Mouse (Mus musculus) intestine, postnatal 0 days (tissue): ENCODE measurements at regions not wholly inside any gene's neighbourhood (a gene's known extent, or its start where the extent isn't known, plus 50 kb on each side); places are given as distances from the start of the nearest gene placed in this dataset.

Experiments
- ATAC-seq: fragments of 200-750 bp; cut with Nextera tagmentation; 2 replicates; pipeline ENCODE4 v1.8.0; 2017; ENCODE audit warnings: mild to moderate bottlenecking, moderate TSS enrichment, moderate library complexity
- H3K27ac ChIP-seq: fragments of 300-500 bp; sonication (generic); 2 replicates; pipeline ENCODE4 v1.5.1; 2014; ENCODE audit warnings: mild to moderate bottlenecking, low read depth, low read length, moderate library complexity
- H3K27me3 ChIP-seq: fragments of 300-500 bp; sonication (generic); replicated peaks from 2 replicates; pipeline ENCODE4 v1.6.1; 2014; ENCODE audit warnings: low read length, mixed read lengths; ENCODE audit not compliant: control insufficient read depth, insufficient read depth
- H3K36me3 ChIP-seq: fragments of 300-500 bp; sonication (generic); 2 replicates; pipeline ENCODE4 v1.6.1; 2014; ENCODE audit warnings: mild to moderate bottlenecking, moderate library complexity; ENCODE audit not compliant: control insufficient read depth, insufficient read depth
- H3K4me1 ChIP-seq: fragments of 300-500 bp; sonication (generic); replicated peaks from 2 replicates; pipeline ENCODE4 v1.6.1; 2014; ENCODE audit warnings: antibody characterized with exemption, low read length, mixed read lengths; ENCODE audit not compliant: control insufficient read depth, insufficient read depth
- H3K4me2 ChIP-seq: fragments of 300-500 bp; sonication (generic); replicated peaks from 2 replicates; pipeline ENCODE4 v1.6.1; 2014; ENCODE audit warnings: low read depth, mild to moderate bottlenecking, moderate library complexity
- H3K4me3 ChIP-seq: fragments of 300-500 bp; sonication (generic); 2 replicates; pipeline ENCODE4 v1.5.1; 2014; ENCODE audit warnings: low read depth, low read length
- H3K9ac ChIP-seq: fragments of 300-500 bp; sonication (generic); 2 replicates; pipeline ENCODE4 v1.6.1; 2014; ENCODE audit warnings: mild to moderate bottlenecking, low read depth, low read length
- H3K9me3 ChIP-seq: fragments of 300-500 bp; sonication (generic); 2 replicates; pipeline ENCODE4 v1.6.1; 2016; ENCODE audit warnings: mixed run types; ENCODE audit not compliant: control insufficient read depth
- CTCF ChIP-seq: sonication (generic); IDR thresholded peaks from 2 replicates; pipeline ENCODE4 v1.5.1; 2016; ENCODE audit warnings: low read depth, mild to moderate bottlenecking, control low read depth, antibody characterized with exemption, moderate library complexity
- WGBS: fragments of 180-500 bp; shearing (Covaris S2); extraction: QIAGEN DNeasy Blood & Tissue Kit; methylation state at CpG from one replicate; pipeline ENCODE4 v1.1.7; 2014; 5-methylcytosine and 5-hydroxymethylcytosine counted together

DNA sequence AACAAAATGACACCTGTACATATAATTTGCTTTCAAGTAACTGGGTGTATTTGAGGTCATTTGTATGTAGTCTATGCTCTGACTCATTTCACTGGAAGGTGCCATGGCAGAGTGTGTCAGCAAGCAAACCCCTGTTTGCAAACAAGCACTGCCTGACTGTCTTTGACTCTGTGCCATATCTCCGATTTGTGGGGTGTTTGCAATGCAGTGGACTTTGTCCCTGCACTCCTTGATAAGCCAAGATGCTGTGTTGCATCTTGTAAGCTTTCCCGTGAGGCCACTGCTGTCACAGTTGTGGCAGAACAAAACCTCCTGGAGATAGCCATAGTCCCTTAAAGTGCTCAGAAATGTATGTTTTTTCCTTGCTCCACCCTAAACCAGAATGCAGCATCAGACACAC lies 165.7 kb upstream of the Smarca2 start:
- H3K9ac ChIP-seq, result no peak overlapping the region
- H3K27ac ChIP-seq, result no peak overlapping the region
- H3K36me3 ChIP-seq, result no peaks in the 10 kb centered on the region
- H3K4me2 ChIP-seq, result no peak overlapping the region
- peak; percentile 36; the same call in 1 of the 2 replicates for ATAC-seq
- no peaks in the 10 kb centered on the region for H3K4me1 ChIP-seq
- H3K9me3 ChIP-seq, result no peaks in the 10 kb centered on the region
- no peak overlapping the region for H3K4me3 ChIP-seq
- WGBS, result 39% methylated on average over 2 of the region's 2 CpGs
- no peaks in the 10 kb centered on the region for H3K27me3 ChIP-seq
- no peak for TF ChIP-seq CTCF

DNA sequence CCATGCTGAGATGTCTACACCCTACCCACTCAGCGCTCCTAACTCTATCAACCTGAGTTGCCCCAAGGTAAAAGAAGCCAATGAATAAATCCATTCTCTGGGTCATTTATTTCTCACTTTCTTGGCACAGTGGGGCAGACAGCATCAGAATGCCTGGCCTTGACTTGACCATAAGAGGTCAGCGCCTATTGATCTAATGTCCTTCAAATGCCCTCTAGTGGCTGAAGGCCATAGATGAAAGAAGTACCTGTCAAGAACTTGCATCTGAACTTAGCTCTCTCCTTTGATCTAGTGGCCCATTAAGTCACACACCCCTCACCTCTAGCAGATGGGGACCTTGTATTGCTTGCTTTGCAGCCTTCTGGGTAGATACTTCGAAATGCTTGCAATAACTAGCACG lies 159.5 kb upstream of the Smarca2 start:
- ATAC-seq, result no peak
- TF ChIP-seq CTCF, result no peak
- no peaks in the 10 kb centered on the region for H3K4me1 ChIP-seq
- H3K4me2 ChIP-seq, result no peak overlapping the region
- no peak overlapping the region for H3K9ac ChIP-seq
- H3K36me3 ChIP-seq, result no peaks in the 10 kb centered on the region
- WGBS, result 74% methylated on average over 4 of the region's 4 CpGs
- H3K27ac ChIP-seq, result no peak overlapping the region
- no peaks in the 10 kb centered on the region for H3K27me3 ChIP-seq
- H3K4me3 ChIP-seq, result no peak overlapping the region
- no peaks in the 10 kb centered on the region for H3K9me3 ChIP-seq

DNA sequence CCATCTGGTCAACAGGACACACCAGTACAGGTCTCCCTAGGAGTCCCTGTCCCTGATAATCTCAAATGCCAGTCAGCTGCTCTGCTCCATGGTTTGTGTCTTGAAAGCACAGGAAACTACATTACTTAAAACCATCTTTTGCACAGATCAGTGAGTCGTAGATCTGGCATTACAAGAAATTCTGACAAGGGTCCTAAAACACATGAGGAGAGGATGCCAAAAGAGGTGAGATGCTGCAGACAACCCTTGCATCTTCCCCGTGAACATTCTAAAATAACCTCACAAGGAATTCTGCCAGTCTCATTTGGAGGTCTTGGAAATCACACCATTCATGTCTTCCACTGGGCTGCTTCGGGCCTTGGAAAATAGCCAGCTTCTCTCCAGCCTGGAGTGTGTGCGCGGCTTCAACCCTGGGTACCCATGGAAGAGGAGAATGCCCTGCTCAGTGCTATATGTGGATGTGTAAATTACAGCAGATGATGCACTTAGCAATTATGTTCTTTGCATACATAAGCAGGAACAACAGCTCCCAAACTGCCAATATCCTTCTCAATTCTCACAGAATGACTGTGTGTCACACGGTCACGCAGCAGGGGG lies 157.3 kb upstream of the Smarca2 start:
- no peaks in the 10 kb centered on the region for H3K27me3 ChIP-seq
- no peaks in the 10 kb centered on the region for H3K36me3 ChIP-seq
- TF ChIP-seq CTCF, result no peak
- no peak overlapping the region for H3K27ac ChIP-seq
- no peak overlapping the region for H3K9ac ChIP-seq
- no peaks in the 10 kb centered on the region for H3K4me1 ChIP-seq
- no peak for ATAC-seq
- H3K4me3 ChIP-seq, result no peak overlapping the region
- no peaks in the 10 kb centered on the region for H3K9me3 ChIP-seq
- 79% methylated on average over 7 of the region's 7 CpGs for WGBS
- H3K4me2 ChIP-seq, result no peak overlapping the region

DNA sequence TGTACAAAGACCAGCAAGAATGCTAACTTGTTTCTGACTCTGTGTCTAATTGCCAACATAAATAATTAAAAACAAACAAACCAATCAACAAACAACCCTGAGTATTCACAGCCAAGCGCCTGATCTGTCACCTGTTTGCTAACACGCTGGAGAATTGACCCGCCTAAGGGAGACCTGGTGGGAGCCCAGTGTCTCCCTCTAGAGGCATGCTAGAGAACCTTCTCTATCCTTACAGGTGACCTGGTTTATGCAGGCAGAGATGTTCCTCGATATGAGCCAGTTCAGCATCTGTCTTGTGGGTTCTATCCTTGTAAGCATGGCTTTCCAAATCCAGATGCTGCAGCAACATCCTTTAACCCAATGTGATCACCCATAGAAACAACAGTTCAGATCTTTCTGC lies 143.1 kb upstream of the Smarca2 start:
- Histone ChIP-seq H3K4me3 (no peak overlapping the region), H3K27ac (no peak overlapping the region), H3K9ac (no peak overlapping the region), H3K4me1 (no peaks in the 10 kb centered on the region), H3K27me3 (no peaks in the 10 kb centered on the region), H3K36me3 (no peaks in the 10 kb centered on the region), H3K4me2 (no peak overlapping the region), H3K9me3 (no peaks in the 10 kb centered on the region)
- no peak for ATAC-seq
- TF ChIP-seq CTCF, result peak; percentile 43
- WGBS, result 46% methylated on average over 4 of the region's 4 CpGs

DNA sequence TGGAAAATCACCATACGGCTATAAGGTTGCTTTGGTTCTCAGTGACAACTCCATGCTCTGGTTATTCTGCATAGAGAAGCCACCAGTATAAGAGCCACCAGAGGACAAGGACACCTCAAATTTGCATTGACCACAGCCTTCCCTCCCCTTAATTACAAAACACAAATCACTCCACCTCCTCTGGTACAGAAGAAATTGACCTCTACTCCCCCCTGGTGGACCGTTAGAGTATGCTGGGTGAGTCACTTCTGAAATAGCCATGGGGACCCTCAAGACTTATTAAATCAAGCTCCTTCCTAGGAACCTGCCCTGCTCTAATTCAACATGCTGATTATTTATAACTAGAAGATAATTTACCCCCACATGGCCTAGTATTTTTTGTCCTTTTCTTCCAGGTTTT lies 139.6 kb upstream of the Smarca2 start:
- H3K27ac ChIP-seq, result no peak overlapping the region
- H3K9ac ChIP-seq, result no peak overlapping the region
- WGBS, result 42% methylated on average over 2 of the region's 2 CpGs
- H3K4me3 ChIP-seq, result no peak overlapping the region
- H3K9me3 ChIP-seq, result no peaks in the 10 kb centered on the region
- no peaks in the 10 kb centered on the region for H3K27me3 ChIP-seq
- ATAC-seq, result no peak
- no peaks in the 10 kb centered on the region for H3K36me3 ChIP-seq
- peak; percentile 72 for TF ChIP-seq CTCF
- no peaks in the 10 kb centered on the region for H3K4me1 ChIP-seq
- no peak overlapping the region for H3K4me2 ChIP-seq

DNA sequence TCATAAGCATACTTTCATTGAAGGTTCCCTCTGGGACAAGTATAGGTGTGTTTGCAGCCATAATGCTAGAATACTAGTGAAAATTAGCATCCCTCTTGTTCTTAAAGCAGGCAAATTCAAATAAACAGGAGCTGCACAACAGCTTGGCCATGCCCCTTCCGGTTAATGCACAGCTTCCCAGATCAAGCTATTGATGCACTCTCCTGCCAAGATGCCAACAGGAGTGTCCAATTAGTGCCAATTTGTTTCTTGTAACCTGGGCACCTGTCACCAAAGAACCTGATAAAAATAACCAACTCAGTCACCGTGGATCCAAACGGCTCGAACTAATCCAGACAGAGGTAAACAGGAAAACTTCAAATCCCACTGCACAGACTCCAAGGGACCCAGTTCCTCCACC lies 138.6 kb upstream of the Smarca2 start:
- no peak for ATAC-seq
- WGBS, result 81% methylated on average over 4 of the region's 4 CpGs
- no peaks in the 10 kb centered on the region for H3K9me3 ChIP-seq

DNA sequence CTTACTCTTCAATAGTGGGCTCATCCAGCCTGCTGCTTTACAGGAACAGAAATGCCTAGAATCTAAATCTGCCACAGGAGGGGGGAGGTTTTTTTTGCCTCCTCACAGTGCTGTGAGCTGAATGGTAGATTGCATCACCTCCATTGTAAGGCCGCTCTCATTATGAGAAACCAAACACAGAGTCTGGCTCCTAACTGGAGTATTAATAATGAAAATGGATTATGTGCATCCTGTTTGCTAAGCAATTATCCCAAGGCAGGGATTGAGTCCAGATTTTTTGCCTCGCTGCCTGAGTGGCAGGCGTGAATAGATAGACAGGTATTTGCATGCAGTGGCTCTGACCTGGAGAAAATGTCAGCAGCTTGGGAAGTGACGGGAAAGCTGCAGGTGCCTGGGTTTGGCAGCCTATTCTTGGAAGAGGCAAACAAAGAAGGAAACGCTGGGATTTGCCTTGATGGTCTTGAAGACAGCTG lies 137.6 kb upstream of the Smarca2 start:
- Histone ChIP-seq H3K9me3 (no peaks in the 10 kb centered on the region), H3K4me3 (no peak overlapping the region), H3K9ac (no peak overlapping the region), H3K27me3 (no peaks in the 10 kb centered on the region), H3K4me2 (no peak overlapping the region), H3K36me3 (no peaks in the 10 kb centered on the region), H3K4me1 (no peaks in the 10 kb centered on the region), H3K27ac (no peak overlapping the region)
- TF ChIP-seq CTCF, result no peak
- ATAC-seq, result no peak
- WGBS, result 64% methylated on average over 5 of the region's 5 CpGs

More for the DNA sequence above, 138.6 kb upstream of the Smarca2 start:
- Histone ChIP-seq H3K4me2 (no peak overlapping the region), H3K4me1 (no peaks in the 10 kb centered on the region), H3K36me3 (no peaks in the 10 kb centered on the region), H3K27me3 (no peaks in the 10 kb centered on the region), H3K9ac (no peak overlapping the region), H3K27ac (no peak overlapping the region), H3K4me3 (no peak overlapping the region)
- no peak for TF ChIP-seq CTCF
